Mouse (Mus musculus) lung, adult 2 months (tissue): ENCODE data around the gene 1110008L16Rik.

Experiments
- CTCF ChIP-seq: fragments of 200-500 bp; IDR thresholded peaks from 2 replicates; pipeline ENCODE4 v1.5.1; 2011; ENCODE audit warnings: mild to moderate bottlenecking, low read length, control low read depth; ENCODE audit not compliant: insufficient read depth
- POLR2A ChIP-seq: fragments of 200-500 bp; IDR thresholded peaks from 2 replicates; pipeline ENCODE4 v1.6.1; 2011; ENCODE audit warnings: low read depth, mild to moderate bottlenecking, control low read depth, low read length, borderline replicate concordance; ENCODE audit errors: extremely low read depth

DNA sequence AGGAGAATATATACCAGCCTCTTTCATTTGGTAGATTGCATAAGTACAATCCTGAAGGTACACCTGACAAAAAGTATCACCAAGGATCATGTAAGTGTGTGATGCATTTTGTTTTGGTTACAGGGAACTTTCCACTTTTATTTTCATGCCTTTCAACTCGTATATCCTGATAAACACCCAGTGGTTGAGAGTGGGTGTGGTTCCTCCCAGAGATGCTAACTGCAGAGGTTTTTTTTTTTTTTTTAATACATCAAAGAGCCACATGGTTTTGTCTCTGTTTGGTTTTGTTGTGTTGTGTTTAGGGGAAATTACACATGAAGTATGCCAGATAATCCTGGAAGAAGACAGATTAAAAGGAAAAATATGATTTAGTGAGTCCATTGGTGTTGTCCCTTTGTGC lies 57.9 kb downstream of the 1110008L16Rik start:
- no peak for TF ChIP-seq CTCF
- TF ChIP-seq POLR2A: no peak
